Mouse (Mus musculus) liver, embryonic 14.5 days (tissue): ENCODE measurements around the gene Klhdc8b.

ENCODE experiments used
- CTCF ChIP-seq: IDR thresholded peaks from 2 replicates; pipeline ENCODE4 v1.5.1; 2016; ENCODE audit warnings: antibody characterized with exemption, low read depth, control low read depth
- EP300 ChIP-seq: IDR thresholded peaks from 2 replicates; pipeline ENCODE4 v1.6.1; 2016; ENCODE audit warnings: antibody characterized with exemption, low read depth

DNA sequence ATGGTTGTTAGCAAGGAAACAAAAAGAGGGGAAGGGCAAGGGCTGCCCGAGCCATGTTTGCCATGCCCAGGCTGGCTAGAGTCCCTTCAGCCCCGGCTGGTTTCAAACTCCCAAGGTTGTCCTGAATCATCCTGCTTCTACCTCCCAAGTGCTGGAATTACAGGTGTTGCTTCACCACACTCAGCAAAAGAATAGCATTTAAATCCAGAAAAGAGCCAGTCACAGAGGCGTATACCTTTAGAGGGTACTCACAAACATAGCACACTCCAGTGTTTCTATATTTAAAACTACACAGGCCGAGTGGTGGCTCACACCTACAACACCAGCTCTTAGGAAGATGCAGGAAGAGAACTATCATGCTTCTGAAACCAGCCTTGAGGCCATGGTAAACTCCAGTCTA, 51.8 kb downstream of the Klhdc8b start:
- TF ChIP-seq EP300 = no peak
- no peak for TF ChIP-seq CTCF
